Mouse (Mus musculus) thymus, adult 18-20 months (tissue): ENCODE measurements around the gene Gdi1.
"Not testable (repeated sequence)": the region's sequence is repeated elsewhere in the genome, so short reads cannot be mapped to it uniquely, and the experiment has no call there.

Experiments
- DNase-seq, 2 experiments: peaks; one replicate each; pipeline ENCODE4 v3.0.0; 2022; ENCODE audit warnings: mixed read lengths in 2 of 2

Gdi1 gene

GRCm38 (mm10) chrX:74330166-74330930 lies 25.6 kb downstream of the Gdi1 start:
- no peak for DNase-seq

- DNase-seq = no peak
These were observed 48.1 kb downstream of the Gdi1 start for GRCm38 (mm10) chrX:74352645-74353466.

DNA sequence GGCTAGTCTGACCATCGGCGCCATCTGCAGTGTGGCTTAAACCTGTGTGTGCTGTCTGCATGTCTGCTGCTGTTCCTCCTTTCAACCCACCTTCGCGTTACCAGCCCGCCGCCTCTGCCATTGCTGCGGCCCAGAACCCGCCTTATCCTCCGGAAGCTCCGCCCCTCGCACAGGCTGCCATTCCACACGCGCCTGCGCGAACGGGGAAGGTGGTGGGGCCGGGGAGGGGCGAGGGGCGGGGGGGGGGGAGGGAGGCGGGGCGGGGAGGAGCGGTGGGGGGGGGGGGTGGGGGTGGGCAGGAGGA lies 48.6 kb downstream of the Gdi1 start, which contains the start of gene Lage3:
TSS of gene Lage3 (minus strand) at position 152 of the 304 bp plus-strand sequence.
- peak; percentile 65 to 75 for DNase-seq

- DNase-seq = not testable (repeated sequence)
These were observed 52.3 kb downstream of the Gdi1 start for GRCm38 (mm10) chrX:74357069-74357468.

GRCm38 (mm10) chrX:74359171-74359570 lies 54.4 kb downstream of the Gdi1 start:
- DNase-seq = no peak
